In genomic region chr19:43870418-43870817, GRCm38 (mm10) we compare ENCODE assay signal across 29 mouse cellular contexts.
"Had no signal": no experiment of that assay in that cellular context is flagged by ENCODE, and none has a peak within 500 bp of the region (broad histone marks: within the 10 kb centered on the region; RNA-seq: fewer than 3 reads in every experiment).

No protein-coding gene starts in this region.

- H3K4me2 ChIP-seq: limb, embryonic 12.5 days; limb, embryonic 13.5 days; limb, embryonic 15.5 days; liver, embryonic 11.5 days; liver, embryonic 12.5 days; liver, embryonic 13.5 days; liver, embryonic 15.5 days; lung, embryonic 14.5 days; lung, embryonic 15.5 days; midbrain, embryonic 11.5 days; midbrain, embryonic 12.5 days; midbrain, embryonic 13.5 days; midbrain, embryonic 15.5 days had no signal

- H3K4me3 ChIP-seq: limb, embryonic 10.5 days; limb, embryonic 12.5 days; limb, embryonic 13.5 days; limb, embryonic 15.5 days; liver, embryonic 12.5 days; liver, embryonic 13.5 days; liver, embryonic 15.5 days; lung, embryonic 15.5 days; megakaryocyte, embryonic 14.5 days; midbrain, embryonic 10.5 days; midbrain, embryonic 12.5 days; midbrain, embryonic 13.5 days; midbrain, embryonic 15.5 days; myocyte had no signal

- H3K9me3 ChIP-seq: limb, embryonic 10.5 days; limb, embryonic 12.5 days; limb, embryonic 13.5 days; limb, embryonic 15.5 days; liver, embryonic 12.5 days; liver, embryonic 13.5 days; liver, embryonic 15.5 days; lung, embryonic 15.5 days; megakaryocyte, embryonic 14.5 days; midbrain, embryonic 10.5 days; midbrain, embryonic 12.5 days; midbrain, embryonic 13.5 days; midbrain, embryonic 15.5 days had no signal

- DNase-seq: left cerebral cortex, postnatal 4 days; liver; liver, embryonic 13.5 days; liver, postnatal 0 days; lung, adult 18-20 months; lung, adult 2 months; lung, embryonic 14.5 days; lung, postnatal 10 days; lung, postnatal 14 days; lung, postnatal 36 days; lung, postnatal 4 days; midbrain, embryonic 14.5 days had no signal

- H3K27ac ChIP-seq: limb, embryonic 10.5 days; limb, embryonic 12.5 days; limb, embryonic 13.5 days; limb, embryonic 15.5 days; liver, embryonic 12.5 days; liver, embryonic 13.5 days; liver, embryonic 14.5 days; liver, embryonic 15.5 days; lung, embryonic 15.5 days; macrophage; midbrain, embryonic 10.5 days; midbrain, embryonic 12.5 days; midbrain, embryonic 13.5 days; midbrain, embryonic 15.5 days had no signal

- H3K27me3 ChIP-seq: limb, embryonic 12.5 days; limb, embryonic 13.5 days; limb, embryonic 15.5 days; liver, embryonic 12.5 days; liver, embryonic 13.5 days; liver, embryonic 15.5 days; lung, embryonic 15.5 days; megakaryocyte, embryonic 14.5 days; midbrain, embryonic 12.5 days; midbrain, embryonic 13.5 days; midbrain, embryonic 15.5 days had no signal

- H3K4me1 ChIP-seq: limb, embryonic 10.5 days; limb, embryonic 12.5 days; limb, embryonic 13.5 days; limb, embryonic 15.5 days; liver, embryonic 12.5 days; liver, embryonic 13.5 days; liver, embryonic 15.5 days; megakaryocyte, embryonic 14.5 days; midbrain, embryonic 13.5 days; midbrain, embryonic 15.5 days had no signal

- H3K9ac ChIP-seq: limb, embryonic 12.5 days; limb, embryonic 13.5 days; limb, embryonic 15.5 days; liver, embryonic 12.5 days; liver, embryonic 13.5 days; liver, embryonic 14.5 days; liver, embryonic 15.5 days; liver, postnatal 0 days; lung, embryonic 14.5 days; lung, embryonic 15.5 days; midbrain, embryonic 12.5 days; midbrain, embryonic 13.5 days; midbrain, embryonic 15.5 days had no signal
